Mouse (Mus musculus) layer of hippocampus, adult 2 months (tissue): ENCODE results near the gene Iqgap2. TPM values are rescaled to one million over a fixed set of nuclear protein-coding genes. Genes with fewer than 3 reads are reported as not detected.

Experiments
- DNase-seq, 2 experiments: peaks; one replicate each; pipeline ENCODE4 v3.0.0; 2022; ENCODE audit warnings: low spot score in 2 of 2
- H3K27ac ChIP-seq: fragments of 200-600 bp; 2 replicates; pipeline ENCODE4 v1.8.1; 2022
- H3K4me3 ChIP-seq: fragments of 200-600 bp; 2 replicates; pipeline ENCODE4 v1.8.1; 2022; ENCODE audit warnings: mild to moderate bottlenecking
- CTCF ChIP-seq: fragments of 200-600 bp; conservative IDR thresholded peaks from 2 replicates; pipeline ENCODE4 v1.8.1; 2022; ENCODE audit warnings: antibody characterized with exemption, mild to moderate bottlenecking, moderate library complexity
- total RNA-seq, 2 experiments: library from RNA; stranded (reverse); gene quantifications; 2 replicates each; pipeline ENCODE4 v1.2.3; 2021

Gene Iqgap2
- total RNA-seq, 2 experiments from 2014 or later, result 95.2 to 97.7 TPM

GRCm38 (mm10) chr13:95870626-95871025 lies 21.1 kb downstream of the Iqgap2 start:
- H3K4me3 ChIP-seq, result no peak overlapping the region
- no peak overlapping the region for H3K27ac ChIP-seq
- DNase-seq, result no peak
- no peak for TF ChIP-seq CTCF

DNA sequence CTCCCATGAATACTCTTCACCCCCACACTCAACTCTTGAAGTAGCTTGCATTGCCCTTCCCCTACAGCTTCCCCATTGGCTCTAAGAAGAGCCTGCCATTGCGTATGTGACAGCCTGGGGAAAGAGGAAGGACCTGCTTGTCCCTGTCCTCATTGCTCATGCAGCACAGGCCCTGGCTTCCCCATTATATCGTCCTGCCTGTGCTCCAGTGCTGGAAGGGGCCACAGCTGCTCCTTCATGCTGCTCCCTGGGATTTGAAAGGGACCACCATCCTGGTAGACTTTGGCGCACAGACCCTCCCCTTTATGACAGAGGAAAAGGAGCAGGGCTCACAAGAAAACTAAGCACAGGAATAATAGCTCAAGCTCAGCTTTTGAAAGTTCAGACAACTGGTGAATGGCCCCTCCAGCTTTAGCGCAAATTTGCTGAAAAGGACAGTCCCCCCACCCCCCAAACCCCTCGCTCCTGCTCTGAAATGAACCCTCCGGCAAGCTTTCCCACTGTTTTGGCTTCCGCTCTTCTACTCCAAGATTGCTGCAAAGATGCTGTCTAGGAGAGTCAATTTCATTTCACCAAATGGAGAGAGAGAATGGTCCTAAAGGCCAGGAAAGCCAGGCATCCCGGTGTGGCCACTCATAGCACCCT lies 22.7 kb downstream of the Iqgap2 start:
- peak overlapping the region; percentile 39; the same call in 1 of the 2 replicates for H3K27ac ChIP-seq
- no peak for TF ChIP-seq CTCF
- H3K4me3 ChIP-seq, result no peak overlapping the region
- DNase-seq, result no peak

DNA sequence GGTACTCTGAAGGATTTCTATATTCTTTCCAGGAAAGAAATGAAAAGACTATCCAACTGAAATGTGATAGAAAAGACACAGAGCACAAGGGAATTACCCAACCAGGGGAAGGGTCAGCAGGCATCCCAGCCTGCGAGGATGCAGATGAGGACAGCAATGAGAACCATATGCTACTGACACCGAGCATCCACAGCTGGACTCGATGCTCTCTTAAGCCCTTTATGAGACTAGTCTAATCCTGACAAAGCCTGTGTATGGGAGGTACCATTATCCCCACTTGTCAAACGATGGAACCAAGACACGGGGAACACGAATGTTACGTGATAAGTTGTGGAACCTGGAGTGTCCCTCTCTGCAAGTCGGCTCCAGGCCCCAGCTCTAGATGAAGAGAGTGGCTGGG lies 29.5 kb downstream of the Iqgap2 start:
- no peak overlapping the region for H3K4me3 ChIP-seq
- TF ChIP-seq CTCF, result no peak

DNA sequence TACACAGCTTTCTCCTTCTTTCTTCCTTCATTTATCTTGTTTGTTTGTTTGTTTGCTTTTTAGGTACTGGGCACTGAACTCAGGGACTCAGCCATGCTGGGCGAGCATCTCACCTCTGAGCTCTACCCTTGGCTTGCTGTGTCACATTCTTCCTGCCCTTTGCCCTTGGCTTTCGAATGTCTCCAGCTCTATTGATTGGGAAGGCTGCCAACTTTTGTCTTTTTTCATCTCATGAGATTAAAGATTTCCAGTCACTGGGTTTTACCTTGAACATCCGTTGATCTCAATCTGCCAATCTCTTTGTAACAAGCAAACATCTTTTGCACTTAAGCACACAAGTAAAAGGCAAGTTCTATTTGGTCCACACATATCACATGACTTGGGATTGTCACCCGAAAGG lies 32.5 kb downstream of the Iqgap2 start:
- no peak for DNase-seq
- H3K27ac ChIP-seq, result no peak overlapping the region
- no peak overlapping the region for H3K4me3 ChIP-seq
- TF ChIP-seq CTCF, result no peak

More for the DNA sequence above, 29.5 kb downstream of the Iqgap2 start:
- no peak for DNase-seq
- no peak overlapping the region for H3K27ac ChIP-seq

DNA sequence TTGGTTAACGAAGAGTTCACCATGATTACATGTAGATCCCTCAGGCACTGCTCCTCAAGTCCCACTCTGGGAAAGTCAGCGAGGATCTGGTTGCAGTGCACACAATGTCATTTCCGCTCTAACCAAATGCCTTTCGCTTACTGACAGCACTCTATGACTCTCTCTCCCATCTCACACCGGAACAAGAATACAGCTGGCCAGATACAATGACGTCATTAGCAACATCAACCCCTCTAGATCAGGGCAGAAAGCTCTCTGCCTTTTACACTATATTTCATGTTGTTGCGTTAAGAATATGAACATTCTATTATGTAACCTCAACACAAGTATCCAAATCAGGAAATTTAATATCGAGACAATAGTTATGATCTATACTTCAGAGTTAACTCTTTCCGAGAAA lies 32.9 kb downstream of the Iqgap2 start:
- no peak for DNase-seq
- no peak overlapping the region for H3K4me3 ChIP-seq
- TF ChIP-seq CTCF, result no peak
- no peak overlapping the region for H3K27ac ChIP-seq

GRCm38 (mm10) chr13:95855537-95855936 lies 36.2 kb downstream of the Iqgap2 start:
- no peak for TF ChIP-seq CTCF
- DNase-seq, result no peak
- Histone ChIP-seq H3K4me3 (no peak overlapping the region), H3K27ac (no peak overlapping the region)

DNA sequence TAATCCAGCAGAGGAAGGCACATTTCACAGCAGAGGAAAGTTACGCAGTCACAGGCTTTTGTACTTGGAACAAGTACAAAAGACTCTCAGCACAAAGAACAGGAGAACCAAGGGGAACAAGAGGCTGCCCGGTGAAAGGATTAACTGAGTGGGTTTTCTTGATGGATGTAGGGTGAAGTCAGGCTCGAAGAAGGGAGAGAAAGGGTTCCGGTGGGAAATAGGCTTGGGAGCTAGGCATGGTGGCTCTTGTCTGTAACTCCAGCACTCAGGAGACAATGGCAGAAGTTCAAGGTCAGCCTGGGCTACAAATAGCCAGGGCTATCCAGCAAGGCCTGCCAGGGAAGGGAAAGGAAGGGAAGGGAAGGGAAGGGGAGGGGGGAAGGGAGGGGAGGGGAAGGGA lies 40.1 kb downstream of the Iqgap2 start:
- H3K4me3 ChIP-seq, result no peak overlapping the region
- H3K27ac ChIP-seq, result peak overlapping the region; percentile 76
- DNase-seq, result no peak
- no peak for TF ChIP-seq CTCF

DNA sequence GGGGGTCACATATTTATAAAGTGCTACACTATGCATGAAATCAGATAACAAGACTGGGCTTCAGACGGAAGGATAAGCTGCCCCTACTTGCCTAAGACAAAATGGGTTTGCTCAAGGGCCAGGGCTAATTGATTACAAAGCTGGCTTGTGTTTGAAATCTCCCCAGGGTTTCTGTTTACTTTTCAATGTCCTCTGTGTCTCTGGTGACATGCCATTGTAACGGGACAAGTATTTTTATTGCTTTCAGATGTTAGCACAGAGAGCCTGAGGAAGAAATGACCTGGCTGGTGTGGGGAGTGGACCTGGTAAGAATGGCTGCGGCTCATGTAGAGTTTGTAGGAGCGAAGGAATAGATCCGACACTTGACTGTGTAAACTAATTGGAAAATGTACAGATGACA lies 41.3 kb downstream of the Iqgap2 start:
- peak overlapping the region; percentile 76 for H3K27ac ChIP-seq
- no peak for TF ChIP-seq CTCF
- DNase-seq, result no peak
- H3K4me3 ChIP-seq, result no peak overlapping the region

DNA sequence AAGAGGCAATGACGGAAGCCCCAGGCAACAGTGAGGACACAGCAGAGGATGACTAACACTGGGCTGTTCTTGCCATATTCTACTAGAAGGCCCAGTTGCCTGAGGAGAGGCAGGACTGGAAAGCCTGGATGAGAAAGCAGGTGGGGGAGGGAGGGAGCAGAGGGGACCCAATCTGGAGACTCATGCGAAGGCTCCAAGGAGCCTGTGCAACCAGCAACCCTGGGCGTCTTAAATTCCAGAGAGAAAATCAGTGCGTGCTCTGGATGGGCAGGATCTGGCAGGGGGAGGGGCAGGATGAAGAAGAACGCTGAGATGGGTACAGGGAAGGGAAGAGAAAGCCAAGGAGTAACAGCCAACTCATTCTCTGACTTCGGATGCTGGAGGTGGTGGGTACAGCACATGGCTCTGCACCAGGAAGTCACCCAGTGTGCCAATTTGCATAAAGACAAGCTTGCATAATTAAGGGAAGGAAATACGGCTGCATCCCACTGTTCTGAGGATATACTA lies 42.2 kb downstream of the Iqgap2 start:
- peak overlapping the region; percentile 76 for H3K27ac ChIP-seq

GRCm38 (mm10) chr13:95846364-95846763 lies 45.4 kb downstream of the Iqgap2 start:
- no peak overlapping the region for H3K4me3 ChIP-seq
- H3K27ac ChIP-seq, result no peak overlapping the region
- no peak for DNase-seq
- TF ChIP-seq CTCF, result no peak

More for the DNA sequence above, 42.2 kb downstream of the Iqgap2 start:
- H3K4me3 ChIP-seq, result no peak overlapping the region
- peak; percentile 61 to 83 for DNase-seq
- no peak for TF ChIP-seq CTCF

DNA sequence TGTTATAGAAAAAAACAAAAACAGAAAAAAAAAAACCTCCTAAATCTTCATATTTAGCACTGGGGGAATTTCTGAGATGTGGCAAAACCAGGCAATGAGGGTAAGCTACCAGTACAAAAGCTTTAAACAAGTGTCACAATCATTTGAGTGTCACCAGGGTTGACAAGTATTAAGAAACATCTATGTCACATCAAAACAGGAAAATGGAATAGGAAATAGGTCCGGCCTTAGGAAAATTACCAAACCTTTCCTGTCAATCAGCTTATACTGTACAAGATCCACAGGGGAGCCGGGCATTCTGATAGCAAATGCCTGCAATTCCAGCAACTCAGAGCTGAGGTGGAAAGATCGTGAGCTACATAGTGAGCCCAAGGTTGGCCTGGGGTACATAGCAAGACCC lies 46.8 kb downstream of the Iqgap2 start:
- no peak overlapping the region; the same call in 1 of the 2 replicates for H3K27ac ChIP-seq
- H3K4me3 ChIP-seq, result no peak overlapping the region
- no peak for DNase-seq
- no peak for TF ChIP-seq CTCF

DNA sequence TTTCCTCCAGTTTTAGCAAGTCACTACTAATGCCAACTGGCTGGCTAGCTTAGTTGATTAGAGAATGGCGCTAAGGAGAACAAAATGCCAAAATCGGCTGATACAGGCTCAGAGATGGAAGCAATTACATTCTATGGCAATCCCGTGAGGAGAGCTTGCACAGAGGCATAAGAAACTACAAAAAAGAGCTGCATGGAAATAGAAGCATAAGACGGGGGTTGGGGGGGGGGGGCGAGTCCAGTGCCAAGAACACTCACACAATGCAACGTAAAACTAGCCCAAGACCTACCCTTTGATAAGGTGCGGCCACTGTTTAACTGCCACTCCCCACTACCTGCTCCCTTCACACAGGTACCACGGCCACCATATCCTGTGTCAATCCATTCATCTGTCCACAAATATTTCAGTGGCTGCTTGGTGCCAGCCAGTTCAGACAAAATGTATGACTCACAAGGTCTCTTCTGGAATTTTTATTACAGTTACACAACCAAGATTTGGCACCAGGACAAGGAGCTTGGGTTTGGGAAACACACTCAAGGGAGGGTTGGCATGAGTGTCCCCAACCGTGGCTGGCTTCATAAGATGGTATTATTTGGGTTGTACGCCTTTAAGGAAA lies 48.2 kb downstream of the Iqgap2 start:
- peak in 1 of 2 experiments; percentile 45 for DNase-seq
- Histone ChIP-seq H3K27ac (peak overlapping the region; percentile 56), H3K4me3 (no peak overlapping the region)
- TF ChIP-seq CTCF, result no peak

DNA sequence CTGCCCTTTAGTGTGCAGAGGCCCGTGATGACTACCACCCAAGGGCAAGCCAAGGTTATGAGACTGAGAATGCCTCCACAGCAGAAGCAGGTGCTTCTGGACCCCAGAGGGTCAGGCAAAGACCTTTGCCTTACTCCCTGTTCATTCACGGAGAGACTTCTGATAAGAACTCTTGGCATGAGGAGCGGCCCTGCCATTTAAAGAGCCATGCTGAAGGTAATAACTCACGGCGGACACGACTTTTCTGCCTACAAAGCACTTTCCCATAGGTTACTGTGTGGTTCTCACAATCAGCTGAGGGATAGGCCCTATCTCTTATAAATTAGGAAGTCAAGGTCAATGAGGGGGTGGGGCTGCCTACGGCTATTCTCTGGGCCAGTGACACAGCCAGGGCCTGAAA lies 48.9 kb downstream of the Iqgap2 start:
- DNase-seq, result no peak
- no peak for TF ChIP-seq CTCF
- H3K4me3 ChIP-seq, result no peak overlapping the region
- peak overlapping the region; percentile 32; the same call in 1 of the 2 replicates for H3K27ac ChIP-seq

- H3K4me3 ChIP-seq, result no peak overlapping the region
- no peak for TF ChIP-seq CTCF
- H3K27ac ChIP-seq, result no peak overlapping the region
- no peak for DNase-seq
Observed at GRCm38 (mm10) chr13:95841946-95842345, 49.8 kb downstream of the Iqgap2 start.
